ENCODE assay signal across 8 mouse cellular contexts in genomic region chr10:81559627-81560539, GRCm38 (mm10). TPM values are rescaled to one million over a fixed set of nuclear protein-coding genes. Genes with fewer than 3 reads are reported as not detected.
A peak's percentile ranks its signal among the peaks of the same experiment; 100 is the strongest.
DNase-seq lines count a peak whose midpoint lies in the region; ATAC-seq and TF ChIP-seq lines count a peak whose summit lies in the region.

No protein-coding gene starts in this region.

- TF ChIP-seq POLR2A in brain, embryonic 14.5 days (IDR thresholded peaks at IDR 0.05; ENCODE audit: borderline replicate concordance, extremely low read depth, insufficient read depth, insufficient read length, poor library complexity, severe bottlenecking), result peak; percentile 6; the same call in 1 of the 2 replicates

- peaks cover 29% of the 10 kb centered on the region for H3K36me3 ChIP-seq in E14TG2a.4 (ENCODE audit: insufficient read depth, low read length)
- peaks cover 8% of the 10 kb centered on the region for H3K36me3 ChIP-seq in forebrain, embryonic 12.5 days (replicated peaks)
- H3K36me3 ChIP-seq in neural tube, embryonic 14.5 days (ENCODE audit: control insufficient read depth, insufficient read depth, low read length), result 0 out of 2 replicates have a peak, but pooled peaks cover 2% of the 10 kb centered on the region

- WGBS in forebrain, embryonic 12.5 days, result under 1% methylated on average over 34 of the region's 36 CpGs
- WGBS in neural tube, embryonic 14.5 days, result 2% methylated on average over 30 of the region's 36 CpGs

- H3K4me2 ChIP-seq in forebrain, embryonic 12.5 days, result peak overlapping the region; percentile 93
- peak overlapping the region; percentile 97 for H3K4me2 ChIP-seq in neural tube, embryonic 14.5 days (ENCODE audit: low read depth, low read length)

- TF ChIP-seq CTCF in E14TG2a.4 (conservative IDR thresholded peaks at IDR 0.05; ENCODE audit: low read length), result no peak
- no peak for TF ChIP-seq CTCF in brain, embryonic 14.5 days (IDR thresholded peaks at IDR 0.05; ENCODE audit: borderline replicate concordance, extremely low read depth, insufficient read depth, insufficient read length)

- intact Hi-C loops in heart, postnatal 14 days (cut with DNase I), result loop anchor here (10.0 kb wide), 1 partner anchor 45 kb away; the partner anchor contains the start of genes BC025920 and Tle6

- H3K9ac ChIP-seq in forebrain, embryonic 12.5 days, result peak overlapping the region; percentile 99
- H3K9ac ChIP-seq in neural tube, embryonic 14.5 days (replicated peaks; ENCODE audit: low read depth, low read length), result peak overlapping the region; percentile 99

- peak overlapping the region; percentile 87 for H3K4me3 ChIP-seq in E14TG2a.4 (replicated peaks; ENCODE audit: low read length)
- peak overlapping the region; percentile 90 for H3K4me3 ChIP-seq in forebrain, embryonic 12.5 days (replicated peaks)
- peak overlapping the region; percentile 77 for H3K4me3 ChIP-seq in neural tube, embryonic 14.5 days (ENCODE audit: low read depth, low read length)

- peak overlapping the region; percentile 91 for H3K27ac ChIP-seq in forebrain, embryonic 12.5 days
- peak overlapping the region; percentile 85 for H3K27ac ChIP-seq in neural tube, embryonic 14.5 days (ENCODE audit: low read depth, low read length)

- DNase-seq in brain, embryonic 14.5 days (ENCODE audit: low read depth), result peak; percentile 64
- DNase-seq in heart, postnatal 14 days, result peak; percentile 80 to 84
- DNase-seq in kidney, postnatal 25 days, result peak; percentile 70 to 88
- peak; percentile 70 to 76 for DNase-seq in lung, adult 18-20 months
- DNase-seq in thymus, postnatal 14 days, result peak; percentile 90

- no peaks in the 10 kb centered on the region for H3K27me3 ChIP-seq in E14TG2a.4 (ENCODE audit: insufficient read depth, low read length)
- peaks cover 33% of the 10 kb centered on the region for H3K27me3 ChIP-seq in forebrain, embryonic 12.5 days
- H3K27me3 ChIP-seq in neural tube, embryonic 14.5 days (ENCODE audit: control insufficient read depth, insufficient read depth, low read length), result no peaks in the 10 kb centered on the region

- peak; percentile 40 for ATAC-seq in forebrain, embryonic 12.5 days (ENCODE audit: low FRiP score)
- peak; percentile 60 for ATAC-seq in neural tube, embryonic 14.5 days (ENCODE audit: low read depth)

- peaks cover 80% of the 10 kb centered on the region for H3K4me1 ChIP-seq in E14TG2a.4 (replicated peaks; ENCODE audit: low read depth, low read length)
- H3K4me1 ChIP-seq in forebrain, embryonic 12.5 days, result peaks cover 45% of the 10 kb centered on the region
- H3K4me1 ChIP-seq in neural tube, embryonic 14.5 days (ENCODE audit: control insufficient read depth, insufficient read depth, low read length), result peaks cover 20% of the 10 kb centered on the region

- H3K9me3 ChIP-seq in E14TG2a.4 (ENCODE audit: low read length), result no peaks in the 10 kb centered on the region
- H3K9me3 ChIP-seq in forebrain, embryonic 12.5 days, result no peaks in the 10 kb centered on the region
- H3K9me3 ChIP-seq in neural tube, embryonic 14.5 days (ENCODE audit: control insufficient read depth, low read length), result no peaks in the 10 kb centered on the region

RNA-seq across cellular contexts. Expression of gene Aes, which starts 0.6 kb away (rescaled TPM):
- 568 and 696 TPM in 2 replicates for polyA plus RNA-seq in brain, embryonic 14.5 days (2012; rRNA removed)
- 520 TPM in 2 replicates for polyA plus RNA-seq in forebrain, embryonic 12.5 days (2016; fragmentation: Nextera tagmentation; extraction: Ambion mirVana)
- total RNA-seq in heart, postnatal 14 days (2021), result 100 to 1,000 TPM; 900 to 948 TPM
- 347 and 599 TPM in 2 replicates for polyA plus RNA-seq in neural tube, embryonic 14.5 days (2014; fragmentation: Nextera tagmentation; extraction: Ambion mirVana)

RNA-seq across cellular contexts. Expression of gene Tle2, which starts 14.5 kb away (rescaled TPM):
- 82.1 and 123 TPM in 2 replicates for polyA plus RNA-seq in brain, embryonic 14.5 days (2012; rRNA removed)
- 14.3 and 16.5 TPM in 2 replicates for polyA plus RNA-seq in forebrain, embryonic 12.5 days (2016; fragmentation: Nextera tagmentation; extraction: Ambion mirVana)
- 10 to 100 TPM in 1 of 2 experiments, 1 to 10 TPM in 1; 9.4 to 11.2 TPM for total RNA-seq in heart, postnatal 14 days (2021)
- 32.4 and 37.3 TPM in 2 replicates for polyA plus RNA-seq in neural tube, embryonic 14.5 days (2014; fragmentation: Nextera tagmentation; extraction: Ambion mirVana)

RNA-seq across cellular contexts. Expression of gene Gna11, which starts 14.9 kb away (rescaled TPM):
- polyA plus RNA-seq in brain, embryonic 14.5 days (2012; rRNA removed), result 110 and 115 TPM in 2 replicates
- 74.8 and 75.9 TPM in 2 replicates for polyA plus RNA-seq in forebrain, embryonic 12.5 days (2016; fragmentation: Nextera tagmentation; extraction: Ambion mirVana)
- 10 to 100 TPM; 50.6 to 51.6 TPM for total RNA-seq in heart, postnatal 14 days (2021)
- 81.1 and 89.8 TPM in 2 replicates for polyA plus RNA-seq in neural tube, embryonic 14.5 days (2014; fragmentation: Nextera tagmentation; extraction: Ambion mirVana)

RNA-seq across cellular contexts. Expression of gene Gna15, which starts 35.9 kb away (rescaled TPM):
- 0.95 and 1.1 TPM in 2 replicates for polyA plus RNA-seq in brain, embryonic 14.5 days (2012; rRNA removed)
- 0.49 and 0.92 TPM in 2 replicates for polyA plus RNA-seq in forebrain, embryonic 12.5 days (2016; fragmentation: Nextera tagmentation; extraction: Ambion mirVana)
- under 1 TPM; 0.73 to 0.76 TPM for total RNA-seq in heart, postnatal 14 days (2021)
- polyA plus RNA-seq in neural tube, embryonic 14.5 days (2014; fragmentation: Nextera tagmentation; extraction: Ambion mirVana), result 0.40 and 1.9 TPM in 2 replicates

RNA-seq across cellular contexts. Expression of gene Tle6, which starts 41.0 kb away (rescaled TPM):
- polyA plus RNA-seq in brain, embryonic 14.5 days (2012; rRNA removed), result 5.3 and 8.2 TPM in 2 replicates
- 3.1 and 4.3 TPM in 2 replicates for polyA plus RNA-seq in forebrain, embryonic 12.5 days (2016; fragmentation: Nextera tagmentation; extraction: Ambion mirVana)
- 10 to 100 TPM in 1 of 2 experiments, 1 to 10 TPM in 1; 8.0 to 10.2 TPM for total RNA-seq in heart, postnatal 14 days (2021)
- 5.0 and 6.6 TPM in 2 replicates for polyA plus RNA-seq in neural tube, embryonic 14.5 days (2014; fragmentation: Nextera tagmentation; extraction: Ambion mirVana)

Comparison
In these comparisons a context has a peak if more than half of its experiments do, and no peak if none do; other contexts are left out.
1. Peak in every context shown above with its lines: DNase-seq, ATAC-seq, H3K4me3 ChIP-seq and H3K27ac ChIP-seq.